Mouse (Mus musculus) liver, embryonic 12.5 days (tissue): Measurements from ENCODE around the gene Ivd. TPM values are rescaled to one million over a fixed set of nuclear protein-coding genes. Genes with fewer than 3 reads are reported as not detected.

Source experiments
- ATAC-seq: fragments of 200-750 bp; cut with Nextera tagmentation; 2 replicates; pipeline ENCODE4 v1.8.0; 2017; ENCODE audit warnings: moderate number of reproducible peaks, mild to moderate bottlenecking, moderate library complexity
- H3K27ac ChIP-seq: fragments of 300-500 bp; sonication (generic); 2 replicates; pipeline ENCODE4 v1.5.1; 2016; ENCODE audit warnings: mild to moderate bottlenecking
- H3K27me3 ChIP-seq: fragments of 300-500 bp; sonication (generic); replicated peaks from 2 replicates; pipeline ENCODE4 v1.6.1; 2016; ENCODE audit warnings: mild to moderate bottlenecking, moderate library complexity
- H3K36me3 ChIP-seq: fragments of 300-500 bp; sonication (generic); 2 replicates; pipeline ENCODE4 v1.6.1; 2016; ENCODE audit warnings: mild to moderate bottlenecking, moderate library complexity
- H3K4me1 ChIP-seq: fragments of 300-500 bp; sonication (generic); 2 replicates; pipeline ENCODE4 v1.6.1; 2016
- H3K4me2 ChIP-seq: fragments of 300-500 bp; sonication (generic); 2 replicates; pipeline ENCODE4 v1.6.1; 2016; ENCODE audit warnings: mild to moderate bottlenecking, moderate library complexity
- H3K4me3 ChIP-seq: fragments of 300-500 bp; sonication (generic); 2 replicates; pipeline ENCODE4 v1.5.1; 2016; ENCODE audit warnings: mild to moderate bottlenecking, moderate library complexity
- H3K9ac ChIP-seq: fragments of 300-500 bp; sonication (generic); 2 replicates; pipeline ENCODE4 v1.6.1; 2016; ENCODE audit warnings: mild to moderate bottlenecking, moderate library complexity
- H3K9me3 ChIP-seq: fragments of 300-500 bp; sonication (generic); replicated peaks from 2 replicates; pipeline ENCODE4 v1.6.1; 2016; ENCODE audit warnings: mild to moderate bottlenecking, moderate library complexity
- WGBS: fragments of 180-500 bp; shearing (Covaris S2); methylation state at CpG from one replicate; pipeline ENCODE4 v1.1.7; 2016; ENCODE audit not compliant: insufficient replicate concordance; 5-methylcytosine and 5-hydroxymethylcytosine counted together
- polyA plus RNA-seq: library from polyadenylated mRNA; unstranded; fragments of >200 nt; fragmentation: Nextera tagmentation; extraction: Ambion mirVana; gene quantifications from 2 replicates; pipeline ENCODE4 v1.2.1, GENCODE M21; 2016

Gene Ivd
- polyA plus RNA-seq, 1 experiment from 2014 or later: 30.8 TPM

DNA sequence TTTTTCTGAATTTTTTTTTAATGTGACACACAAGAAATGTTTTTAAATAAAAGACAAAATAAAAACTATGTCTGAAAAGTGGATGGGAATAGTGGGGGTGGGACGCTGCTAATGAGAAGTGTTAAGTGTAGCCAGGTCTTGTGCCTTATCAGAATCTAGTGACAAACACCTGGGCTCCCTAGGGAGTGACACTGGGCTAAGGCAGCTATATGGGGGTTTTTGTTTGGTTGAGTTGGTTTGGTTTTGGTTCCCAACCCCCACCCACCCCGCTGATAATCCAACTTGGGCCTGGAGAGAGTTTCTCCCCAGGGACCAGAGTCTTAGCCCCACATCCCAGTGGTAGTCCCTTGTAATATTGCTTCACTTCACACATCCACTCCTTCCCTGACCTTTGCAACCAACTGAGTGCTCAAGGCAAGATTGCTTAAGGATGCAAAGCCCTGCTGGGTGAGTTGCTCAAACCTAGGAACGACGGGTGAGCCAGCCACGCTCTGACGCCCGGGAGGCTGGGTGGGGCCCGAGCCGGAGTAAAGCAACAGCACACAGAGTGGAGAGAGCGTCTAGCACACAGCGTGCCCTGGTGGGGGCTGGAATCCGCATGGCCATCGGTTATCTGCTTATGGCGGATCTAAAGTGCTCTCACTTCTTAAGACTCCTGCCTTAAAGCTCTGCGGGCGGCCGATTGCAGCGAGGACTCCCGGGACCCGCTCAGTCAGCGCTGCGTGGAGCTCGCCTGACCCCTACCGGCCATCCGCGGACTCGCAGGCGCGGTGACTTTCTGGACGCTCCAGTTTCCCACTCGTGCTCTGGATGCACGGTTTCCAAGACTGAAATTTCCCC lies 21.3 kb downstream of the Ivd start:
- Histone ChIP-seq H3K9me3 (no peaks in the 10 kb centered on the region), H3K9ac (peak overlapping the region; percentile 65), H3K36me3 (peaks cover under 1% of the 10 kb centered on the region; the same call in 1 of the 2 replicates), H3K27me3 (peaks cover 23% of the 10 kb centered on the region), H3K4me1 (peaks cover 38% of the 10 kb centered on the region), H3K4me2 (peak overlapping the region; percentile 83), H3K4me3 (peak overlapping the region; percentile 55), H3K27ac (peak overlapping the region; percentile 78)
- WGBS: 2% methylated on average over 32 of the region's 32 CpGs
- peak; percentile 40 for ATAC-seq

DNA sequence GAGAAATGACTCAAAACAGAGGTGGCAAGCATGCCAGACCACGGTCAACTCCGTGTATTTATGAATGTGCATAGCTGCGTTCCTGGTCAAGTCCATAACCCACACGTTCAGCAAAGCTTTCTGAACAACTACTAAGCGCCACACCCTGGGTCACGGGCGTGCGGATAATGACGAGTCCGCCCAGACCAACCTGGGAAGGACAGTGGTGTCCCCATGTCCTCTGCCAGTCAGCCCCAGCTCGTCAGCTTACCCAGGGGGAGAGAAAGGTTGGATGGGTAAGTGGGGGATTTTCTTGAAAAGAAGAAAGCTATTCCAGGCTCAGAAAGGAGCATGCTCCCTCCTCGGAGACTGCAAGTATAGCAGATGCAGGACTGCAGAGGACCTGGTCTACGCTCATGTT lies 25.7 kb downstream of the Ivd start:
- Histone ChIP-seq H3K4me3 (peak overlapping the region; percentile 45), H3K36me3 (no peaks in the 10 kb centered on the region), H3K4me2 (peak overlapping the region; percentile 78), H3K27ac (peak overlapping the region; percentile 90), H3K4me1 (peaks cover 52% of the 10 kb centered on the region), H3K27me3 (peaks cover 46% of the 10 kb centered on the region), H3K9ac (peak overlapping the region; percentile 52), H3K9me3 (no peaks in the 10 kb centered on the region)
- WGBS: 36% methylated on average over 13 of the region's 13 CpGs
- peak; percentile 68 for ATAC-seq

- ATAC-seq: peak; percentile 92
- peak overlapping the region; percentile 45 for H3K4me3 ChIP-seq
- 9% methylated on average over 14 of the region's 14 CpGs for WGBS
- peak overlapping the region; percentile 52 for H3K9ac ChIP-seq
- peaks cover 47% of the 10 kb centered on the region for H3K4me1 ChIP-seq
- peak overlapping the region; percentile 90 for H3K27ac ChIP-seq
- H3K36me3 ChIP-seq: no peaks in the 10 kb centered on the region
- H3K9me3 ChIP-seq: no peaks in the 10 kb centered on the region
- peaks cover 52% of the 10 kb centered on the region for H3K27me3 ChIP-seq
- peak overlapping the region; percentile 78 for H3K4me2 ChIP-seq
Observed at GRCm38 (mm10) chr2:118887845-118888548, 26.2 kb downstream of the Ivd start.

DNA sequence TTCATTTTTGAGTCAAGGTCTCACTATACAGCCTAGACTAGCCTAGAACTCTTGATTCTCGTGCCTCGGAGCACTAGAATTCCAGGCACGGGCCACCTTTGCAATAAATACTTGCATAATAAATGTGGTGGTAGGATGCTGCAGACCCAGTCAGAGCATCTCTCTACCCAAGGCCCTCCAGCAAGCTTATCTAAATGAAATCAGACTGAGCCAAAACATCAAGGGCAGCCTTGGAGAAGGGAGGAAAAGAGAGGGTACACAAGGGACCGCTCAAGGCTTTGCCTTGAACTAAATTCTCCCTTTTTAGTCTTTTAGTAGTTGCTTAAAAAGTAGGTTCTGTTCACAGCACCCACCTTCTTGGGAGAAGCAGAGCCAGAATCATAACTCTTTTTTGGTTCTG lies 29.4 kb downstream of the Ivd start:
- ATAC-seq: no peak
- peaks cover 61% of the 10 kb centered on the region for H3K27me3 ChIP-seq
- WGBS: 77% methylated on average over 4 of the region's 4 CpGs
- no peak overlapping the region for H3K9ac ChIP-seq
- H3K4me2 ChIP-seq: no peak overlapping the region
- H3K36me3 ChIP-seq: no peaks in the 10 kb centered on the region
- H3K27ac ChIP-seq: no peak overlapping the region
- H3K4me3 ChIP-seq: no peak overlapping the region
- H3K4me1 ChIP-seq: peaks cover 42% of the 10 kb centered on the region
- no peaks in the 10 kb centered on the region for H3K9me3 ChIP-seq

GRCm38 (mm10) chr2:118895990-118896913 lies 34.5 kb downstream of the Ivd start:
- Histone ChIP-seq H3K4me2 (peak overlapping the region; percentile 73), H3K36me3 (no peaks in the 10 kb centered on the region), H3K9ac (peak overlapping the region; percentile 42), H3K27me3 (peaks cover 94% of the 10 kb centered on the region), H3K9me3 (no peaks in the 10 kb centered on the region), H3K4me3 (peak overlapping the region; percentile 51), H3K27ac (no peak overlapping the region), H3K4me1 (peaks cover 46% of the 10 kb centered on the region)
- no peak for ATAC-seq
- WGBS: 2% methylated on average over 38 of the region's 38 CpGs

GRCm38 (mm10) chr2:118896914-118897291 lies 35.1 kb downstream of the Ivd start:
- Histone ChIP-seq H3K36me3 (no peaks in the 10 kb centered on the region), H3K9ac (peak overlapping the region; percentile 42), H3K9me3 (no peaks in the 10 kb centered on the region), H3K4me1 (peaks cover 46% of the 10 kb centered on the region), H3K27ac (no peak overlapping the region), H3K4me3 (peak overlapping the region; percentile 51), H3K4me2 (peak overlapping the region; percentile 73), H3K27me3 (peaks cover 91% of the 10 kb centered on the region)
- ATAC-seq: no peak
- 3% methylated on average over 13 of the region's 13 CpGs for WGBS

DNA sequence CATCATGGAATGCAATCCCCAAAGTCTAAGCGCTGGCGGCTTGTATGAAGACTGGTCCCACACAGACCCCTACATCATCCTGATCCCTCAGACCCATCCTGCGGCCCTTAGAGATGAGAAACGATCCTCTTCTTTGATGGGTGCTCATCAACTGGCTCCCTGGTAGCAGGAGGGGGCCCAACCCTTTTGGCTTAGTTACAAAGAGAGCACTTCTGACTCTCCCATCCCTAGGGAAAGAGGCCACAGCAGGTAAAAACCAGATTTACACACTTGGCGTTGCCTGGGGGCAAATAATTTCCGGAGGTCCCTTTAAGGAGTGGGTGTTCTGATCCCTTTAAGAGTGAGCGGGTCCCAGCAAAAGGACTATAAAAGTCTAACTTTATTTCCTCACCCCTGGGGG lies 35.6 kb downstream of the Ivd start:
- 6% methylated on average over 7 of the region's 7 CpGs for WGBS
- no peak for ATAC-seq
- H3K27me3 ChIP-seq: peaks cover 86% of the 10 kb centered on the region
- H3K4me1 ChIP-seq: peaks cover 51% of the 10 kb centered on the region
- peak overlapping the region; percentile 73 for H3K4me2 ChIP-seq
- no peaks in the 10 kb centered on the region for H3K36me3 ChIP-seq
- no peaks in the 10 kb centered on the region for H3K9me3 ChIP-seq
- H3K27ac ChIP-seq: no peak overlapping the region
- H3K4me3 ChIP-seq: peak overlapping the region; percentile 51
- H3K9ac ChIP-seq: no peak overlapping the region

GRCm38 (mm10) chr2:118897808-118898207 lies 36.1 kb downstream of the Ivd start:
- no peaks in the 10 kb centered on the region for H3K9me3 ChIP-seq
- H3K4me1 ChIP-seq: peaks cover 55% of the 10 kb centered on the region
- no peaks in the 10 kb centered on the region for H3K36me3 ChIP-seq
- 0 out of 2 replicates have a peak overlapping the region, but pooled peaks have one; percentile 7 for H3K4me3 ChIP-seq
- peak overlapping the region; percentile 15; the same call in 1 of the 2 replicates for H3K4me2 ChIP-seq
- no peak overlapping the region for H3K27ac ChIP-seq
- no peak for ATAC-seq
- no peak overlapping the region for H3K9ac ChIP-seq
- peaks cover 82% of the 10 kb centered on the region for H3K27me3 ChIP-seq
- WGBS: 3% methylated on average over 11 of the region's 11 CpGs

GRCm38 (mm10) chr2:118898771-118899170 lies 37.0 kb downstream of the Ivd start:
- H3K27ac ChIP-seq: no peak overlapping the region

GRCm38 (mm10) chr2:118899306-118899705 lies 37.6 kb downstream of the Ivd start:
- no peak for ATAC-seq
- no peaks in the 10 kb centered on the region for H3K9me3 ChIP-seq
- H3K36me3 ChIP-seq: no peaks in the 10 kb centered on the region
- no peak overlapping the region for H3K4me3 ChIP-seq
- no peak overlapping the region for H3K4me2 ChIP-seq
- peaks cover 67% of the 10 kb centered on the region for H3K27me3 ChIP-seq
- 27% methylated on average over 7 of the region's 7 CpGs for WGBS
- H3K9ac ChIP-seq: no peak overlapping the region
- H3K4me1 ChIP-seq: peaks cover 70% of the 10 kb centered on the region
- H3K27ac ChIP-seq: no peak overlapping the region

More at GRCm38 (mm10) chr2:118898771-118899170, 37.0 kb downstream of the Ivd start:
- WGBS: 10% methylated on average over 4 of the region's 4 CpGs
- Histone ChIP-seq H3K9ac (no peak overlapping the region), H3K4me2 (no peak overlapping the region), H3K9me3 (no peaks in the 10 kb centered on the region), H3K4me3 (no peak overlapping the region), H3K4me1 (peaks cover 65% of the 10 kb centered on the region), H3K27me3 (peaks cover 72% of the 10 kb centered on the region), H3K36me3 (no peaks in the 10 kb centered on the region)
- ATAC-seq: no peak

- Histone ChIP-seq H3K9me3 (no peaks in the 10 kb centered on the region), H3K4me2 (peak within 1 kb of the TSS; percentile 100), H3K9ac (peak within 1 kb of the TSS; percentile 97), H3K4me1 (peaks cover 79% of the 10 kb centered on the region), H3K27me3 (peaks cover 58% of the 10 kb centered on the region), H3K27ac (peak within 1 kb of the TSS; percentile 92; the same call in 1 of the 2 replicates), H3K36me3 (no peaks in the 10 kb centered on the region), H3K4me3 (peak within 1 kb of the TSS; percentile 92)
- WGBS: under 1% methylated on average over 32 of the region's 32 CpGs
- no peak; the same call in 1 of the 2 replicates for ATAC-seq
Observed at GRCm38 (mm10) chr2:118899981-118900825, 38.4 kb downstream of the Ivd start, which contains the start of gene Bahd1. Bahd1 (plus strand) TSS chr2:118900377.
